Mouse (Mus musculus): ENCODE results near the gene Soga1. TPM values are rescaled to one million over a fixed set of nuclear protein-coding genes. Genes with fewer than 3 reads are reported as not detected.

The Soga1 gene
- polyA plus RNA-seq, 1 experiment from 2014 or later, result 2.6 TPM

DNA sequence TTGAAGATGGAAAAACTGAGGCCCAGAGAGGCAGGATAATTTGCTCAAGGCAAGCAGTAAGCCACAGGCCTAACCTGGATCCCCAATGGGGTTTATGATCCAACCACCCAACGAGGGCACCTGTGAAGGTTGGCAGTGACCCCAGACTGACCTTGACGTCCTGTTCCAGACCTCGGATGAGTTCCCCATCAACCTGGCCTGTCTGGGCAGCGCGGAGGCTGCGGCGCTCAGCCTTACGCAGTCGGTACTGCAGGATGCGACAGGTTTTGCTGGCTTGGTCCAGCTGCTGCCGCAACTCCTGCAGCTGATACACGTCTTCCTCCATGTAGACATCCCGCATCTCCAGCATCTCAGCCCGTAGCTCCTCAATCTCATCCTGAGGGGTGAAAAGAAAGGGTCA, 19.0 kb downstream of the Soga1 start:
- H3K4me3 ChIP-seq, result no peak overlapping the region
- no peaks in the 10 kb centered on the region for H3K27me3 ChIP-seq (replicated peaks)
- H3K4me1 ChIP-seq, result peaks cover 58% of the 10 kb centered on the region
- ATAC-seq (ENCODE audit: extremely low read depth, insufficient number of reproducible peaks, low FRiP score, low TSS enrichment), result no peak
- 88% methylated on average over 14 of the region's 14 CpGs for WGBS
- H3K4me2 ChIP-seq, result no peak overlapping the region
- 0 out of 2 replicates have a peak overlapping the region, but pooled peaks have one; percentile 1 for H3K9ac ChIP-seq
- H3K9me3 ChIP-seq, result no peaks in the 10 kb centered on the region
- H3K27ac ChIP-seq (replicated peaks), result no peak overlapping the region
- peaks cover 43% of the 10 kb centered on the region for H3K36me3 ChIP-seq

DNA sequence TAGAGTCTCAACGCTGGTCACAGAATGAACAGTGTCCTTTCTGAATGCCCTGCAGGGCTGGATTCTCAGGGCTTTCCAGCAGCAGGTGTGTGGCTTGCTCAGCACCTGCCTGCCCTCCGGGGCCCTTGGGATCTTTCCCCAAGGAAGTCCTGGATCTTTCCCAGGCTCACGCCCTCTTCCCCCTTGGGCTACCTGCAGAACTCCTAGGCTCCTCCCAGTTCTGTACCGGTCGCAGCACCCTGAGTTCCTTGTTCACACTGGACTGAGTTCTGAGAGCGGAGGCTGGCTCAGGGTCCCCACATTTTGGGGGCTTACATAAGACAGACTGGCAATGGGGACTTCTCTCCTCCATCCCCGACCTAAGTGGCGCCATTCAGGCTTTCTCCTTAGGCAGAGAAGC, 19.9 kb downstream of the Soga1 start:
- WGBS, result 66% methylated on average over 8 of the region's 8 CpGs
- Histone ChIP-seq H3K9ac (peak overlapping the region; percentile 60), H3K9me3 (no peaks in the 10 kb centered on the region), H3K4me2 (peak overlapping the region; percentile 60), H3K27ac (replicated peaks) (peak overlapping the region; percentile 86), H3K4me3 (0 out of 2 replicates have a peak overlapping the region, but pooled peaks have one; percentile 23), H3K4me1 (peaks cover 58% of the 10 kb centered on the region), H3K27me3 (replicated peaks) (no peaks in the 10 kb centered on the region), H3K36me3 (peaks cover 43% of the 10 kb centered on the region)
- no peak for ATAC-seq (ENCODE audit: extremely low read depth, insufficient number of reproducible peaks, low FRiP score, low TSS enrichment)

DNA sequence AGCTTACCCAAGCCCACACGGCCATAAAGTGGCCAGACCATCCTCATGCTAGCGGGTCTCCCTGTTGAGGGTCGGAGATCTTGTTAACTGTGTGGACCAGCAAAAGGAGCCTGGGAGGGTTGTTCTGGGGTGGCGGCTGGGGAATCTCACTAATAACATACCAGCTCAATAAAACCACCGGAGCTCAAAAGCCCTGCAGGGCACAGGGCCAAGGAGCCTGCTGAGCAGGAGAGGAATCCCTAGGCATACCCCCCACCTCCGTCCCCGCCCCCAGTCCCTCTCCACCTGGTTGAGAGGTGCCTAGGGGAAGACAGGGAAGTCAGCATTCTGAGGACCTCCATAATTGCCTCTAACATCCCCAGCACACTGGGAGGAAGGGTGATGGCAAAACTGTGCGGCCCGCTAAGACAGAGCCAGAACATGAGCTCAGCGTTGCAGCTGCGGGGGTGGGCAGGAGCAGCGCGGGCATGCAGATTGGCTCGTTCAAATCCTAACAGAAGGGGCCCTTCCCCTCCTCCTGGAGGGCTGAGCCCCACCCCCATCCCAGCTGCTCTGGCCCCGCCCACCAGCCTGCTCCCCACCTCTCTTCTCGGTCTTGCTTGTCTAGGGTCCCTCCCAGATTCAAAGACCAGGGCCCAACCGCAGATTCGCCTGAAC, 20.6 kb downstream of the Soga1 start:
- Histone ChIP-seq H3K36me3 (peaks cover 48% of the 10 kb centered on the region), H3K4me1 (peaks cover 56% of the 10 kb centered on the region), H3K9me3 (no peaks in the 10 kb centered on the region), H3K27me3 (replicated peaks) (no peaks in the 10 kb centered on the region), H3K27ac (replicated peaks) (peak overlapping the region; percentile 86), H3K4me2 (peak overlapping the region; percentile 60), H3K4me3 (peak overlapping the region; percentile 23), H3K9ac (peak overlapping the region; percentile 75)
- peak; percentile 43; the same call in 1 of the 2 replicates for ATAC-seq (ENCODE audit: extremely low read depth, insufficient number of reproducible peaks, low FRiP score, low TSS enrichment)
- WGBS, result 23% methylated on average over 17 of the region's 18 CpGs

DNA sequence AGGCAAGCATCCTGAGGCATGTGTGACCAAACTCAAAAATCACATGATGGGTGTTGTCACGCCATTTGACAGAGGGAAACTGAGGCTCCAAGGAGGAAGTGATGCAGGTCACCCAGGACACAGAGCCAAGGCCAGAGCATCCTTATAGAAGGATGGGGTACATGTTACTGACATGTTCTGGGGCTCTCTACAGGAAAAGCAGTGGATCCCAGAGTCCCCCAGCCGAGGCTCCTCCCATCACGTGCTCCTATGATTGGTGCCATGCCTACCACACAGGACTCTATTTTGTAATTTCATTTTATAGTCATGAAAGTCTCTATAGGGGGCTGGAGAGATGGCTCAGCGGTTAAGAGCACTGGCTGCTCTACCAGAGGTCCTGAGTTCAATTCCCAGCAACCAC, 21.3 kb downstream of the Soga1 start:
- Histone ChIP-seq H3K4me2 (no peak overlapping the region), H3K9me3 (no peaks in the 10 kb centered on the region), H3K4me1 (peaks cover 53% of the 10 kb centered on the region), H3K9ac (no peak overlapping the region), H3K27ac (replicated peaks) (peak overlapping the region; percentile 86), H3K36me3 (peaks cover 56% of the 10 kb centered on the region), H3K4me3 (no peak overlapping the region), H3K27me3 (replicated peaks) (no peaks in the 10 kb centered on the region)
- 90% methylated on average over 4 of the region's 4 CpGs for WGBS
- ATAC-seq (ENCODE audit: extremely low read depth, insufficient number of reproducible peaks, low FRiP score, low TSS enrichment), result no peak

DNA sequence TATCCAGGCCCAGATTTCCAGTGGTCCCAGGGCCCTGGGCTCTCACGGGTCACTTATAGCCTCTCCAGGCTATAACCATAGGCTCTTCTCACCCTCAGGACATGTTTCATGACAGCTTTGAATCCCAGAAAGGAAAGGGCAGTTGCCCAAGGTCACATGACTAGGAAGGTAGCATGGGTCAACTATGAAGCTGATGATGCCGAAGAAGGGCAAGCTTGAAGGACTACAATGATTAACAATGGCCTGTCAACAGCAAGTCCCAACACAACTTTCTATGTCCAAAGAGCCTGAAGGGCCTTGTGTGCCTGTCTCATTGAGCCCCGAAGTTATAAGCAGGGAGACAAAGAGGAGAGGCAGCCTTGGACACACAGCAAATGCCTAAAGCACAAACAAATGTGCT, 21.9 kb downstream of the Soga1 start:
- Histone ChIP-seq H3K9ac (0 out of 2 replicates have a peak overlapping the region, but pooled peaks have one; percentile 48), H3K4me1 (peaks cover 59% of the 10 kb centered on the region), H3K36me3 (peaks cover 61% of the 10 kb centered on the region), H3K4me3 (no peak overlapping the region), H3K4me2 (no peak overlapping the region), H3K27ac (replicated peaks) (peak overlapping the region; percentile 48; the same call in 1 of the 2 replicates), H3K27me3 (replicated peaks) (no peaks in the 10 kb centered on the region), H3K9me3 (no peaks in the 10 kb centered on the region)
- ATAC-seq (ENCODE audit: extremely low read depth, insufficient number of reproducible peaks, low FRiP score, low TSS enrichment), result no peak
- 76% methylated on average over 3 of the region's 3 CpGs for WGBS

DNA sequence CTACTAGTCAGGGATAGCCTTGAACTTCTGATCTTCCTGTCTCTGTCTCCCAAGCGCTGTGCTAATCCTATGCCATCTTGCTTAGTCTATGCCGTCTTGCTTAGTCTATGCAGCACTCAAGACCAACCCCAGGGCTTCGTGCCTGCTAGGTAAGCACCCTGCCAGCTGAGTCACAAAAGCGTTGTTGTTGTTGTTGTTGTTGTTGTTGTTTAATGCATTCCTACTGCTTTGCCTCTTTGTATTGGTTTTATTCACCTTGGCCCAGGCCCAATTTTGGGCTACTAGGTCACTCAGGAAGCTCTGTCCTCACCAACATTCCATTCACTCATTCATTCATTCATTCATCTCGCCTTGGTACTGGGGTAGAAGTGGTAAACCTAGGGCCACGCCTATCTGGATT, 23.3 kb downstream of the Soga1 start:
- Histone ChIP-seq H3K36me3 (peaks cover 64% of the 10 kb centered on the region), H3K9me3 (no peaks in the 10 kb centered on the region), H3K27me3 (replicated peaks) (no peaks in the 10 kb centered on the region), H3K9ac (no peak overlapping the region), H3K4me1 (peaks cover 60% of the 10 kb centered on the region), H3K4me2 (no peak overlapping the region), H3K27ac (replicated peaks) (0 out of 2 replicates have a peak overlapping the region, but pooled peaks have one; percentile 93), H3K4me3 (no peak overlapping the region)
- WGBS, result 86% methylated on average over 6 of the region's 6 CpGs
- ATAC-seq (ENCODE audit: extremely low read depth, insufficient number of reproducible peaks, low FRiP score, low TSS enrichment), result no peak

DNA sequence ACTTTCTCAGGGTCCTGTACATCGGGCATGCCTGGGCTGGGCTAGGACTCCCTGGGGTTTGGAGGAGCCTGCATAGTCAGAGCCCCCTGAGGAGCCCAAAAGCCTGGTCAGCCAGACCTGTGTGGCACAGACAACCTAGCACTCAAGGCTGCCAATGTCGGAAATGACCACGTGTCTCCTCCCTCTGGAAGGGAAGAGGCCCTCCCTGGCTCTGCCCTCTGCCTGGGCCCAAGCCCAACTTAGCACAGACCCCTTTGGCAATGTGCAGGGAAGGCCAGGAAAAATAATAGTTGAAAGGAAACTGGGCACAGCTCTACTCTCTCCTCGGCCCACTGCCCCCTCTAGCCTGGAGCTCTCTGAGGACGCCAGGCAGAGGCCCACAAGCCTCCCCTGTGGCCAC, 24.2 kb downstream of the Soga1 start:
- Histone ChIP-seq H3K4me3 (no peak overlapping the region), H3K36me3 (peaks cover 65% of the 10 kb centered on the region), H3K4me2 (no peak overlapping the region), H3K27me3 (replicated peaks) (no peaks in the 10 kb centered on the region), H3K27ac (replicated peaks) (peak overlapping the region; percentile 93), H3K9me3 (no peaks in the 10 kb centered on the region), H3K4me1 (peaks cover 66% of the 10 kb centered on the region), H3K9ac (peak overlapping the region; percentile 69)
- 0 out of 2 replicates have a peak, but pooled peaks have one; percentile 20 for ATAC-seq (ENCODE audit: extremely low read depth, insufficient number of reproducible peaks, low FRiP score, low TSS enrichment)
- WGBS, result 49% methylated on average over 5 of the region's 5 CpGs

DNA sequence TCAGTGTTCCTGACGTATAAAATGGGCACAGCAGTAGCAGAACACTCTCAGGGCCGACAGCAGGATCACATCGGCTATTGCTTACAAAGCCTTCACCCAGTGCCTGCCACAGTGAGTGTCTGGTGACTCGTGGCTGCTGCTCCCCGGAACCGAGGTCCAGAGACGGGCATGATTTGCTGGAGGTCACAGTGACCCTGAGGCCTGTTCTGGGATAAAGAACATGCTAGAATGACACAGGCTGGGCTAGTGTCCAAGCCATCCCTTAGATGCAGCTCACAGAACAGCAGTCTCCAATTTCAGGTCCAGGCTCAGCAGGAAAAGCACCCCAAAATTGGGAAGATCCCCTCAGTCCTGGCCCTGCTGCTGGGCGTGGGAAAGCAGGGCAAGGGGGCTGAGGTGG, 24.8 kb downstream of the Soga1 start:
- H3K9me3 ChIP-seq, result no peaks in the 10 kb centered on the region
- no peaks in the 10 kb centered on the region for H3K27me3 ChIP-seq (replicated peaks)
- peak overlapping the region; percentile 93 for H3K27ac ChIP-seq (replicated peaks)
- H3K4me2 ChIP-seq, result no peak overlapping the region
- peak overlapping the region; percentile 69 for H3K9ac ChIP-seq
- 51% methylated on average over 8 of the region's 8 CpGs for WGBS
- ATAC-seq (ENCODE audit: extremely low read depth, insufficient number of reproducible peaks, low FRiP score, low TSS enrichment), result no peak
- H3K36me3 ChIP-seq, result peaks cover 65% of the 10 kb centered on the region
- H3K4me1 ChIP-seq, result peaks cover 66% of the 10 kb centered on the region
- H3K4me3 ChIP-seq, result no peak overlapping the region

DNA sequence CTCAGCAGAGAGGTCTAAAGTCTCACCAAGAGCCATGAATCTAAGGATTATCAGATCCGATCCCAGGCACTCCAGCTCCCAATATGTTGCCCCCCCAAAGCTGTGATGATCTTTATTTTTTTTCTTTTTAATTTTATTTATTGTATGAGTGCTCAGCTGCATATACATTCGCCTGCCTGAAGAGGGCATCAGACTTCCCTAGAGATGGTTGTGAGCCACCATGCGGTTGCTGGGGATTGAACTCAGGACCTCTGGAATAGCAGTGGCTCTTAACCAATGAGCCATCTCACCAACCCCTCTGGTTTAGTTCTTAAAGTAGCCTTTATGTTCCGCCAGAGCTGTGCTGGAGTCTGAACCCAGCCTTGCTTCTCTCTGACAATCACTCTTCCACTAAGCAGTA, 25.3 kb downstream of the Soga1 start:
- H3K36me3 ChIP-seq, result peaks cover 65% of the 10 kb centered on the region
- 76% methylated on average over 4 of the region's 4 CpGs for WGBS
- H3K4me1 ChIP-seq, result peaks cover 66% of the 10 kb centered on the region

DNA sequence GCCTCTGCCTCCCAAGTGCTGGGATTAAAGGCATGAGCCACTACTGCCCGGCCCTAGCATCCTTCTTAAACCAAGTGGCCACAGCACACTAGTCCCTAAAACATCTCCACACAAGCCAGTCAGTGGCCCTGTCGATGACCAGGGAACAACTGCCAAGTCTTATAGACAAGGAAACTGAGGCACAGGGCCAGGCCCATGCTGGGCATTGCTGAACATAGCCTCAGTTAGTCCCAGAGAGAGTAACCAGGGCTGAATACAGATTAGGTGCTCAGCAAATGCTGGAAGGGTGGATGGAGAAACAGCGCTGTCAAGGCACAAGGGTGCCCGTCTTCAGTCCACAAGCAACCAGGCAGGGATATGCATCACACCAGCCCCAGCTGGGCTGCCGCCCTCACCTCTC, 25.9 kb downstream of the Soga1 start:
- Histone ChIP-seq H3K9me3 (no peaks in the 10 kb centered on the region), H3K9ac (no peak overlapping the region), H3K4me2 (no peak overlapping the region), H3K4me3 (no peak overlapping the region), H3K27ac (replicated peaks) (peak overlapping the region; percentile 63; the same call in 1 of the 2 replicates), H3K36me3 (peaks cover 71% of the 10 kb centered on the region), H3K4me1 (peaks cover 61% of the 10 kb centered on the region), H3K27me3 (replicated peaks) (no peaks in the 10 kb centered on the region)
- WGBS, result 88% methylated on average over 5 of the region's 5 CpGs
- ATAC-seq (ENCODE audit: extremely low read depth, insufficient number of reproducible peaks, low FRiP score, low TSS enrichment), result no peak

More for the DNA sequence above, 25.3 kb downstream of the Soga1 start:
- H3K27ac ChIP-seq (replicated peaks), result peak overlapping the region; percentile 93
- H3K27me3 ChIP-seq (replicated peaks), result no peaks in the 10 kb centered on the region
- no peak overlapping the region for H3K9ac ChIP-seq
- H3K9me3 ChIP-seq, result no peaks in the 10 kb centered on the region
- H3K4me3 ChIP-seq, result no peak overlapping the region
- no peak overlapping the region for H3K4me2 ChIP-seq
- no peak for ATAC-seq (ENCODE audit: extremely low read depth, insufficient number of reproducible peaks, low FRiP score, low TSS enrichment)

DNA sequence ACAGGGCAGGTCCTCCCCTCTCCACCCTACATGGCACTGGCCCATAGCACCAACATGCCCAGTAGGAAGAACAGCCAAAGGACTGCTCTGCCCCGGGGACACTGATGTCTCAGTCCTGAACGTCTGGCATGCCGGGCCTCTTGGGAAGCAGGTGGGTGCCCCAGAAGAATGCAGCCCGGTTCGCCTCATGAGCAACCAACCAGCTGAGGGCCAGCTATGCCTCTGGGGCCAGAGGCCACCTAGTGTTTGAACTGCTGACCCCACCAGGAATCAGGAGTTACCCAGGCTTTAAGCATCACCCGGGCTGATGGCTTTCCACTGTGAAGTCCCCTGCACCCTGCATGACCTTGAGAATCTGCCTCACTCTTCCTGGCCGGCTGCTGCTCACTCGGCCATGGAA, 26.6 kb downstream of the Soga1 start:
- ATAC-seq (ENCODE audit: extremely low read depth, insufficient number of reproducible peaks, low FRiP score, low TSS enrichment), result no peak
- H3K27ac ChIP-seq (replicated peaks), result peak overlapping the region; percentile 63
- H3K4me2 ChIP-seq, result no peak overlapping the region
- H3K9ac ChIP-seq, result peak overlapping the region; percentile 47
- no peak overlapping the region for H3K4me3 ChIP-seq
- no peaks in the 10 kb centered on the region for H3K27me3 ChIP-seq (replicated peaks)
- peaks cover 73% of the 10 kb centered on the region for H3K36me3 ChIP-seq
- peaks cover 55% of the 10 kb centered on the region for H3K4me1 ChIP-seq
- WGBS, result 57% methylated on average over 8 of the region's 8 CpGs
- no peaks in the 10 kb centered on the region for H3K9me3 ChIP-seq

DNA sequence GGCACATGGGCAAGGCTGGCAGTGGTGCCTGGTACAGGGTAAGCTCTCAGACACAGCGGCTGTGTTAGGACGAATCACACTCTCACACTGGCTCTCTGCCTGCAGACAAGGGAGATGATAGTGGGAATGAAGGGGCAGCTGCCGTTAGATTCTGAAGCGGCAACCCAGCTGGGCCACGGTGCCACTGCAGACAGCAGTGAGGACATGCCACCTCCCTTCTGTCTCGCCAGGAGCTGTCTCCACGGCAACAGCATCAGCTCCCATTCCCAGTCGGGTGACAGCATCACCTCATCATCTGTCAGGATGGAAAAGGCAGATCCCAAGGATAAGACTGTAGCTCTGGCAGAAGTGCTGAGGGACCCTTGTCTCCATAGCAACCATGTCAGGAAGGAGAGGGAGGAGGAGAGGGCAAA, 29.2 kb downstream of the Soga1 start:
- no peaks in the 10 kb centered on the region for H3K27me3 ChIP-seq (replicated peaks)
- 0 out of 2 replicates have a peak overlapping the region, but pooled peaks have one; percentile 2 for H3K9ac ChIP-seq
- H3K4me1 ChIP-seq, result peaks cover 40% of the 10 kb centered on the region
- no peak for ATAC-seq (ENCODE audit: extremely low read depth, insufficient number of reproducible peaks, low FRiP score, low TSS enrichment)
- H3K4me2 ChIP-seq, result no peak overlapping the region
- H3K4me3 ChIP-seq, result no peak overlapping the region
- peaks cover 86% of the 10 kb centered on the region for H3K36me3 ChIP-seq
- WGBS, result 42% methylated on average over 8 of the region's 8 CpGs
- peaks cover 5% of the 10 kb centered on the region; the same call in 1 of the 2 replicates for H3K9me3 ChIP-seq
- peak overlapping the region; percentile 32 for H3K27ac ChIP-seq (replicated peaks)

All from heart, embryonic 13.5 days (tissue).